Mouse (Mus musculus): ENCODE measurements around the gene Cetn4.

- TF ChIP-seq GATA1 (IDR thresholded peaks at IDR 0.05; ENCODE audit: borderline replicate concordance, low read length) (no peak), FLI1 (IDR thresholded peaks at IDR 0.05; ENCODE audit: low read length) (no peak)
Observed at GRCm38 (mm10) chr3:37360729-37361128, 48.2 kb upstream of the Cetn4 start.
